Mouse (Mus musculus) E14TG2a.4 (cell line): ENCODE measurements around the gene Hnrnpll.

Source experiments
- CTCF ChIP-seq: conservative IDR thresholded peaks from 2 replicates; pipeline ENCODE4 v1.5.1; 2014; ENCODE audit warnings: low read length
- POU5F1 ChIP-seq: IDR thresholded peaks from 2 replicates; pipeline ENCODE4 v1.6.1; 2014; ENCODE audit warnings: low read length, borderline replicate concordance

- TF ChIP-seq CTCF: no peak
- TF ChIP-seq POU5F1: no peak
These were observed 8.0 kb downstream of the Hnrnpll start for GRCm38 (mm10) chr17:80053931-80054734.
